Mouse (Mus musculus): ENCODE measurements around the gene Sorl1. TPM values are rescaled to one million over a fixed set of nuclear protein-coding genes. Genes with fewer than 3 reads are reported as not detected.

Sorl1 gene
- polyA plus RNA-seq, 1 experiment, result under 0.01 TPM

DNA sequence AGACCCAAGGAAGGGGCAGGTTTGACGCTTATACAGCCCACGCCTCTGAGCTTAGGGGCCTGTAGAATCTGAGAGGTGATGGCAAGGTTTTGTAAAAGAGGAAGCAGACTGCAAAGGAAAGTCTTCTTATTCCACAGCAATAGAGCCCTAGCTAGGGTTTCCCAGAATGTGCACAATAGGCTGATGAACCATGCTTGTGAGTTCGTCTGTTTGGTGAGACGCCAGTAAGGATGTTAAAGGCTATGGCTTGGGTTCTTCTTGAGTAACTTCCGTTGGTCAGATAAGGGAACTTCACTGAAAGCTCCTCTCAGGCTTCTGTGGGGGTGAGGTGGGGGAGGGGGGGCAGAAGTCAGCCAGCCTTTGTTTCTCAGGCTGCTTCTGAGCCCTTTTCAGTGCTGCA, 3.9 kb upstream of the Sorl1 start:
- Histone ChIP-seq H3ac (ENCODE audit: control insufficient read depth, insufficient read length) (no peak overlapping the region), H3K79me2 (ENCODE audit: control insufficient read depth, insufficient read depth) (no peaks in the 10 kb centered on the region)

DNA sequence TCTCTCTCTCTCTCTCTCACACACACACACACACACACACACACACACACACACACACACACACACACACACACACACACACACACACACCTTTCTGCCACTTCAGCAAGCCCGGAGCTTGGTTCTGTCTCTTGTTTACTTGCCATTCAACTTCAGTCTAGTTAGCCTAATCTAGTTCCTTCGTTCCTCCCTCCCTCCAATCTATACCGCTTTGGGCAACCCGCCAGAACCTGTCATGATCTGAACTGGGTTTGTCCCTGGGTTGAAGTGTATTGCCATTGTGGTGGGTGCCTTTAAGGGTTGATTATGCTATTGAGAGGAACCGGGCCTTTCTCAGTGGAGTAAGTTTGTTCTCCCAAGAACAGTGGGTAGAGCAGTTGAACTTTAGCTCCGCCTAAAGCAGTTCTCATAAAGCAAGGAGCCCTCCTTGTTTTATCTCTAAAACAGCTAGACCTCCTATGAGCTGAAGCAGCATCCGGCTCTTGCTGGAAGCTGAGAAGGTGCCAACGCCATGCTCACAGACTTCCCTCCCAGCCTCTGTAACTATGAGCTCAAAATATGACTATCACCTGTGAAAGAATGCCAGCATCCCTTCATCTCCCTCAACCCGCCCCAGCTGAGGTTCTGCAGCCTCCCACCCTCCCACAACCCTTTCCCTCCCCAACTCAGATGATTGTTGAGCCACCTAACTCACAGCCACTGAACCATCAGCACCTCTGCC, 1.3 kb upstream of the Sorl1 start:
- Histone ChIP-seq H3K27me3 (ENCODE audit: control insufficient read depth, insufficient read depth, insufficient read length) (peaks cover 42% of the 10 kb centered on the region), H3ac (ENCODE audit: control insufficient read depth, insufficient read length) (no peak overlapping the region), H3K36me3 (ENCODE audit: control insufficient read depth, insufficient read depth) (no peaks in the 10 kb centered on the region), H3K79me2 (ENCODE audit: control insufficient read depth, insufficient read depth) (no peaks in the 10 kb centered on the region), H3K4me3 (no peak overlapping the region), H3K4me2 (ENCODE audit: low read depth) (no peak overlapping the region)
- TF ChIP-seq MYOD1 (IDR thresholded peaks at IDR 0.05; ENCODE audit: control insufficient read depth in 1 of 3, insufficient read length in 2 of 3, low read depth in 2 of 3) (no peak), USF1 (IDR thresholded peaks at IDR 0.05; ENCODE audit: low read depth) (no peak), MYOG (IDR thresholded peaks at IDR 0.05; ENCODE audit: control insufficient read depth in 1 of 3, insufficient read depth in 1 of 3, insufficient read length in 2 of 3, low read depth in 2 of 3) (no peak), POLR2A (IDR thresholded peaks at IDR 0.05; ENCODE audit: insufficient read length, low read depth) (no peak), TCF3 (IDR thresholded peaks at IDR 0.05; ENCODE audit: insufficient read length, low read depth) (no peak), SRF (IDR thresholded peaks at IDR 0.05; ENCODE audit: control insufficient read depth, insufficient read length, low read depth) (no peak), POLR2AphosphoS2 (IDR thresholded peaks at IDR 0.05; ENCODE audit: insufficient read length, low read depth) (no peak), MAX (IDR thresholded peaks at IDR 0.05; ENCODE audit: low read depth) (no peak)

More for the DNA sequence above, 3.9 kb upstream of the Sorl1 start:
- peaks cover 30% of the 10 kb centered on the region for H3K27me3 ChIP-seq (ENCODE audit: control insufficient read depth, insufficient read depth, insufficient read length)
- no peak overlapping the region for H3K4me2 ChIP-seq (ENCODE audit: low read depth)
- no peak overlapping the region for H3K4me3 ChIP-seq
- no peaks in the 10 kb centered on the region for H3K36me3 ChIP-seq (ENCODE audit: control insufficient read depth, insufficient read depth)
- TF ChIP-seq CEBPB (IDR thresholded peaks at IDR 0.05; ENCODE audit: insufficient read depth, poor library complexity, severe bottlenecking) (no peak), MAX (IDR thresholded peaks at IDR 0.05; ENCODE audit: low read depth) (no peak), TCF12 (IDR thresholded peaks at IDR 0.05; ENCODE audit: insufficient read depth, poor library complexity, severe bottlenecking) (no peak), MYOG (IDR thresholded peaks at IDR 0.05; ENCODE audit: control insufficient read depth in 1 of 3, insufficient read depth in 1 of 3, insufficient read length in 2 of 3, low read depth in 2 of 3) (no peak), TCF3 (IDR thresholded peaks at IDR 0.05; ENCODE audit: insufficient read length, low read depth) (no peak)

DNA sequence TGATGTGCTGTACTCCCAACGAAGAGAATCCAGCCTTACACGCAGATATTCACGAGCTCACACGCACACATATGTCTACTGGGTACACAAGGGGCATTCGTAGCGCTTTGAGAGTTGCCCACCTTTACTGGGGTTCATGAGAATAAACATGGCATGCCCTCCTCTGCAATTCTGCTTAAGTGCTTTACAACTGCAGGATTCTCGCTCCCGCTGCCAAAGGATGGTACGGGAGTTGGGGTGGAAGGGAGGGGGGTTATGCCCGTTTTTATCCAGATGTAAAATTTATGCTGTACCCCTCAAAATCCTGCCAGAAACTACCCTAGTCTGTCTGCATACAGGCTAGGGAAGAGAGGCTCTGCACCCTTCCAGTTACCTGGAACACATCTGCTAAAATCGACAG, 893 bp downstream of the Sorl1 start:
- no peak overlapping the region for H3ac ChIP-seq (ENCODE audit: control insufficient read depth, insufficient read length)
- TF ChIP-seq CEBPB (IDR thresholded peaks at IDR 0.05; ENCODE audit: insufficient read depth, poor library complexity, severe bottlenecking) (no peak), TCF3 (IDR thresholded peaks at IDR 0.05; ENCODE audit: insufficient read length, low read depth) (no peak), POLR2A (IDR thresholded peaks at IDR 0.05; ENCODE audit: insufficient read length, low read depth) (no peak), MAX (IDR thresholded peaks at IDR 0.05; ENCODE audit: low read depth) (no peak)
- no peak overlapping the region for H3K4me2 ChIP-seq (ENCODE audit: low read depth)
- H3K4me3 ChIP-seq, result no peak overlapping the region
- no peaks in the 10 kb centered on the region for H3K36me3 ChIP-seq (ENCODE audit: control insufficient read depth, insufficient read depth)
- H3K79me2 ChIP-seq (ENCODE audit: control insufficient read depth, insufficient read depth), result no peaks in the 10 kb centered on the region
- H3K27me3 ChIP-seq (ENCODE audit: control insufficient read depth, insufficient read depth, insufficient read length), result peaks cover 42% of the 10 kb centered on the region

DNA sequence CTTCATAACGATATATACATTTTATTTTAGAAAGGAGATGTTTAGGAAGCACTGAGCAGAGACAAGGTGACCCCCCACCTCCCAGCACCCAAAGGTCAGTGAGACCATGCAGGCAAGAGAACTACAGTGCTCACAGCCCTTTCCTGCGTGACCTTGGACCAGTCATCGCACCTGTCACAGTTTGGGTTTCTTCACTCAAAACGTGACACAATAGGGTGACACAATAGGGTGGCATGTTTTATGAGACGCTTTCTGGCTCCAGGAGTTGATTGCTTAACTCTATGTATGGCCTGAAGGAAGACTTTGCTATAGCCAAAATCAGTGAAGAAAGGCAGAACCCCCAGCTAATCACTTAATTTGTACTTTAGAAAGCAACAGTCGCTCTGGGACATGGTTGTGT, 1.7 kb downstream of the Sorl1 start:
- Histone ChIP-seq H3K79me2 (ENCODE audit: control insufficient read depth, insufficient read depth) (no peaks in the 10 kb centered on the region), H3ac (ENCODE audit: control insufficient read depth, insufficient read length) (no peak overlapping the region), H3K27me3 (ENCODE audit: control insufficient read depth, insufficient read depth, insufficient read length) (peaks cover 42% of the 10 kb centered on the region), H3K4me2 (ENCODE audit: low read depth) (no peak overlapping the region), H3K36me3 (ENCODE audit: control insufficient read depth, insufficient read depth) (no peaks in the 10 kb centered on the region), H3K4me3 (no peak overlapping the region)
- no peak for TF ChIP-seq TCF3 (IDR thresholded peaks at IDR 0.05; ENCODE audit: insufficient read length, low read depth)
- TF ChIP-seq MYOG (IDR thresholded peaks at IDR 0.05; ENCODE audit: control insufficient read depth in 1 of 3, insufficient read depth in 1 of 3, insufficient read length in 2 of 3, low read depth in 2 of 3), result no peak
- no peak for TF ChIP-seq USF1 (IDR thresholded peaks at IDR 0.05; ENCODE audit: low read depth)
- no peak for TF ChIP-seq REST (IDR thresholded peaks at IDR 0.05; ENCODE audit: insufficient read depth, insufficient read length)
- no peak for TF ChIP-seq POLR2A (IDR thresholded peaks at IDR 0.05; ENCODE audit: insufficient read length, low read depth)
- no peak for TF ChIP-seq MYOD1 (IDR thresholded peaks at IDR 0.05; ENCODE audit: control insufficient read depth in 1 of 3, insufficient read length in 2 of 3, low read depth in 2 of 3)
- no peak for TF ChIP-seq E2F4 (IDR thresholded peaks at IDR 0.05; ENCODE audit: insufficient read depth)
- TF ChIP-seq SRF (IDR thresholded peaks at IDR 0.05; ENCODE audit: control insufficient read depth, insufficient read length, low read depth), result no peak
- no peak for TF ChIP-seq POLR2AphosphoS2 (IDR thresholded peaks at IDR 0.05; ENCODE audit: insufficient read length, low read depth)
- TF ChIP-seq CEBPB (IDR thresholded peaks at IDR 0.05; ENCODE audit: insufficient read depth, poor library complexity, severe bottlenecking), result no peak
- TF ChIP-seq TCF12 (IDR thresholded peaks at IDR 0.05; ENCODE audit: insufficient read depth, poor library complexity, severe bottlenecking), result no peak
- no peak for TF ChIP-seq MAX (IDR thresholded peaks at IDR 0.05; ENCODE audit: low read depth)

DNA sequence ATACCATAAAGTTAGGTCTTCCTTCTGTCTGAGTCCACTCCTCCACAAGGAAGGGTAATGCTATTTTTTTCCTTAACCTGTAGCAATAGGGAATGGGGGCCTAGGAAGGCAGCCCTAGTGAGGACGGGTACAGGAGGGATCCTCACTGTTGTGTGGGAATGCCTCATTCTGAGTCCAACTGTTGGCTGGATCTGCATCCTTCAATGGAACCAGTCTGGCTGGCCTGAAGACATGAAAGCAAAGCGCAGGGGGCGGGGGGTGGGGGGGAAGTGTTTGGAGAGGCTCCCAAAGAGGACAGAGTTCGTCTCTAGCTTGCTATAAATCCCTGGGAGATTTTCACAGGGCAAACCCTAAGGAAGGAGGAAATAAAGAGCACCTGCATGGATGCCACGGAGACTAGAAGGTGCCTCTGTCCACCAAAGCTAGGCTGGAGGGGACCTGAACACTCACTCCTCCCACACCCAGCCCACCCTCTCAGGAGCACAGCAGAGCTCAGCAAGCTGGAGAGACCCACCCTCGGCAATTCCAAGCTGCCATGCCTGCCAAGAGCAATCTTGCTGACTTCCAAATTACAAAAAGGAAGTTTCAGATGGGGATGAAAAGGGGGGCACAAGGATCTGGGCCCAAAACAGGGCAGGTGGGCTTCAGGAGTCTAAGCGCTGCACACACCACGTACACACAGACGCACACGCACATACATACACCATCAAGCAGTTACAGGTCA, 2.3 kb downstream of the Sorl1 start:
- no peak for TF ChIP-seq TCF12 (IDR thresholded peaks at IDR 0.05; ENCODE audit: insufficient read depth, poor library complexity, severe bottlenecking)
- no peak for TF ChIP-seq E2F4 (IDR thresholded peaks at IDR 0.05; ENCODE audit: insufficient read depth)
- TF ChIP-seq MYOD1 (IDR thresholded peaks at IDR 0.05; ENCODE audit: control insufficient read depth in 1 of 3, insufficient read length in 2 of 3, low read depth in 2 of 3), result no peak
- TF ChIP-seq MYOG (IDR thresholded peaks at IDR 0.05; ENCODE audit: control insufficient read depth in 1 of 3, insufficient read depth in 1 of 3, insufficient read length in 2 of 3, low read depth in 2 of 3), result no peak
- no peak for TF ChIP-seq TCF3 (IDR thresholded peaks at IDR 0.05; ENCODE audit: insufficient read length, low read depth)
- TF ChIP-seq CEBPB (IDR thresholded peaks at IDR 0.05; ENCODE audit: insufficient read depth, poor library complexity, severe bottlenecking), result no peak
- no peak for TF ChIP-seq POLR2A (IDR thresholded peaks at IDR 0.05; ENCODE audit: insufficient read length, low read depth)
- TF ChIP-seq REST (IDR thresholded peaks at IDR 0.05; ENCODE audit: insufficient read depth, insufficient read length), result no peak
- Histone ChIP-seq H3K36me3 (ENCODE audit: control insufficient read depth, insufficient read depth) (no peaks in the 10 kb centered on the region), H3K79me2 (ENCODE audit: control insufficient read depth, insufficient read depth) (no peaks in the 10 kb centered on the region), H3K4me2 (ENCODE audit: low read depth) (no peak overlapping the region), H3K4me3 (no peak overlapping the region), H3ac (ENCODE audit: control insufficient read depth, insufficient read length) (no peak overlapping the region), H3K27me3 (ENCODE audit: control insufficient read depth, insufficient read depth, insufficient read length) (peaks cover 42% of the 10 kb centered on the region)

Data from myocyte (in vitro differentiated cells).